Mouse (Mus musculus): Measurements from ENCODE around the gene Tgif2.

DNA sequence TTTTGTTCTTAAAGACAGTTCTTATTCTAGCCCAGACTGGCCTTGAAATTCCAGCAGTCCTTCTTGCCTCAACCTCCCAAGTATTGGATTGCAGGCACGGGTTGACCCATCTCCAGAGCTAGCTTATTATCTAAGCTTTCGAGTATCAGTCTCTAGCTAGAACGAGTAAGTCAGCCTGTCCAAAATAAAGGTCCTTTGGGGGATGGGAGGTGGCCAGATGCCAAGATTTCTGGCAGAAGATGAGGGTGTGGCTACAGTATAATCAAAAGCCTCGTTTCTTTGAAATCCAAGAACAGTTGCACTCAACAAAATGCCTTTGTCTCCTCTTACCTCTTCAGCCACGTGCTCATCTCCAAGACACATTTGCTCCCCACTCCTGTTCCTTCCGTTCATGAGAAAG is 30.7 kb downstream of the Tgif2 start:
- TF ChIP-seq POLR2A (IDR thresholded peaks at IDR 0.05; ENCODE audit: control insufficient read depth, low read depth, low read length) (no peak), CTCF (IDR thresholded peaks at IDR 0.05; ENCODE audit: control insufficient read depth, insufficient read depth, insufficient replicate concordance, low read depth, low read length) (no peak)
